Mouse (Mus musculus) forelimb bud, embryonic 11.5 days (tissue): Measurements from ENCODE around the gene Add3.

ENCODE experiments used
- DNase-seq: peaks from one replicate; pipeline ENCODE4 v3.0.0-alpha.2; 2012; ENCODE audit warnings: low read depth, low spot score

Add3 gene

DNA sequence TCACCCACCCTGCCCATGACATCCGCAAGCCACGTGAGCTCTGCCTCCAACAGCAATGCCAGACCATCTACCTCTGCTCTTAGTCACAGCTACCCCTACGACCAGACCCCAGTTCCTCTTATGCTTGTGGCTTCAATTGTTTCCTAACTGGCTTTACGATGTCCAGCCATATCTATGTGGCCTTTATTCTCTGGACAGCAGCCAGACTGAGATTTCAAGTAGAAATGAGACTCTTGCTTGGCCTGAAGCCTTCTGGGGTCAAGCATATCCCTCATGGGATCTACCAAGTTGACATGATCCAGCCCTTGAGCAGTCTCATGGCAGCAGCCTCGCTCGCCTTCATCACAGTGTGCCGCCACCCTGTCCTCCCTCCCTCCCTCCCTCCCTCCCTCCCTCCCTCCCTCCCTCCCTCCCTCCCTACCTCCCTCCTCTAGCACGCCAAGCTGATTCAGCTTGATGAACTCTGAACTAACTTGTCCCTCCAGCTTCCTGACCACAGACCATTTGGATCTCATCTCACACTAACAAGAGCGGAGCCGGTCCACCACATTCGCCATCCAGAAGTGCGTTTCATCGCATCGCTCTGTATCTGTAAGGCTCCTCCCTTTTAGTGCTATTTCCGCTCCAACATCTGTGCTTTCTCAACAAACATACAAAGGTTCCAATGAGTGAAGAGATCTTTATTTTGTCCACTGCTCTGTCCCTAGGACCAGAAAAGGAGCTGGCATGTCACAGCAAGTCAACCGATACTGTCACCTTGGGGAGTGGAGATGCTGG lies 9.7 kb upstream of the Add3 start:
- no peak for DNase-seq

- no peak for DNase-seq
Measured at GRCm38 (mm10) chr19:53132471-53132870, 7.8 kb upstream of the Add3 start.

DNA sequence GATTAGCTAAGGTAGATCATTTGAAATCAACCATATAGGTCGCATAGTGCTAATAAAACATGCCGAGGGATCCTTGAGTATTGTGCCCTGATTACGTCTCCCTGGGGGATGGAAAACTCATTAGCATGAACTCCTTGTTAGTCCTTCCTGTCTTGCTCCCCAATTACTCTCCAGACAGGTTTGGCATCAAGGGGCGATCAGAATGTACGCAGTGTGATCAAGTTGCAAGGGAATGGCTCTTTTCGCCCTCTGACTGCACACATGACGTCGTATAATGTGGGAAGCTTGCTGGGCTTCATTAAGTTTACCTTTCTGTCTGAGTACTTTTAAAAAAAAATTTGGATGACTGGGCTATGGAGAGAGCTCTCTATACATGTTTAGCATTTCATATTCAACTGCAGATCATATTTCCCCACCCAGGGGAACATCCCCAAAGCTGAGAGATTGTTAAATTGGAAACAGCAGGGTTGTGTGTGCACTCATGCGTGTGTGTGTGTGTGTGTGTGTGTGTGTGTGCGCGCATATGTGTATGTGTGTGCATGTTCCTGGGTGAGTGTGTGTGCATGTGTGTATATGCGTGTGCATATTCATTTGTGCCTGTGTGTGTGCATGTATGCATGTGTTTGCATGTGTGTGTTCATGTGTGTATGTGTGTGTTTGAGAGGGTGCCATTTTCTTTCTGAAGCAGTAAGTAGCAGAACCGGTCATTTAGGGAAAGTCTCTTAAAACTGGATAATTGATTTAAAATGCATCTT lies 3.7 kb upstream of the Add3 start:
- no peak for DNase-seq

- DNase-seq, result no peak
Measured at GRCm38 (mm10) chr19:53137116-53137670, 3.0 kb upstream of the Add3 start.

DNA sequence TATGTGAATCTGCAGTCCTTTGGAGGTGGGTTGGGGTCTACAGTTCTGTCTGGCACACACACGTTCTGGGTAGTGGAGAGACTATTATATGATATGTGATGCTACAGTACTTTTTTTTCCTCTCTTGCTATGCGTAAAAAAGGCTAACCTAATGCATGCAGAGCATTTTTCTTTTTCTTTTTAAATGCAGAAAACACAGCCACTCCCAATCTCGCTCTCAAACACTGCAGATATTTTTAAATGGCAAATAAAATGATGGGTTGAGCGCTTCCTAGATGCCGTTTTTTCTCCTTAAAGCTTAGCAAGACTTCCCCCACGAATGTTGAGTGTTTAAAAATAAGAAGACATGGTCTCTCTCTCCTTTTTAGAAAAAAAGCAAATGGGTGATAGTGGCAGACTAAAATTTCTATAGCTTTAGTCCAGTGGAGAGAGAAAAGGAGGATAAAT lies 584 bp downstream of the Add3 start:
- no peak for DNase-seq

GRCm38 (mm10) chr19:53141251-53142072 lies 1.2 kb downstream of the Add3 start:
- no peak for DNase-seq

DNA sequence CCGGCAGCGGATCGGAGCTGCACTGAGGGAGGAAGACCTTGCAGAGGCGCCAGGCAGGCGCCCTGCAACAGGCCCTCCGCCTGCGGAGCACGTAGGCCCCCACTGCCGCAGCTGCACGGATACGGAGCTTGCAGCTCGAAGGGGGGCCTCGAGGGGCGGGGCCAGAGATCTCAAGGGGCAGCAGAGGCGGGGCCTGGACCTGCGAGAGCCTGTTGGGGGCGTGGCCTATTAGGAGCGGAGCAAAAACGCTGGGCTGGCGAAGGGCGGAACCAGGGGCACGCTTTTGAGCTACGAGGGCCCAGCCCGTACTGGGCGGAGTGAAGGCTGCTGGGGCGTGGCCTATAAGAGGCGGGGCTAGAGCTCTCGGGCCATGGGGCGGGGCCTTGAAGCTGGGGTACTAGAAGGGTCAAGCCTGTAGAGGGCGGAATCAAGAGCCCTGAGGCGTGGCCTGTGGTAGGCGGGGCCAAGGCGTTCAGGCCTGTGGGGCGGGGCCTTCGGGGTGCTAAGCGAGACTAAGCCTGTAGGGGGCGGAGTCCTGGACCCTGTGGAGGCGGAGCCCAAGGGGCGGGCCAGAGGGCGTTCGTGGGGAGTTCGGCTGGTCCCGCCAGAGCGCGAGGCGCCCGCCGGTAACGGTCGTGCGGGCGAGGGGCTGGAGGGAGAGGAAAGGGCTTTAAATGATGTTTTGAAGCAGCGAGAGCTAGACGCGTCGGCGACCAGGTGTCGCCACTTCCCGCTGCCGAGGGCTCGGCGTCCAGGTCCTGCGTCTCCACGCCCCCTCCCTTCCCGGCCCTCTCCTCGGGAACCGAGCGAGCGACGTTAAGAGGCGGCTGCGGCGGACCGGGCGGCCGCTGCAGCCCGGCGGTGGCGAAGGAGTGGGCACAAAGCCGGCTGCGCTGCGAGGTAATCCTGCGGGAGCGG lies 2.2 kb downstream of the Add3 start:
- DNase-seq, result peak; percentile 99

- DNase-seq, result peak; percentile 34
Measured at GRCm38 (mm10) chr19:53143108-53143971, 3.1 kb downstream of the Add3 start.

- DNase-seq, result no peak
Measured at GRCm38 (mm10) chr19:53145075-53145474, 4.8 kb downstream of the Add3 start.

DNA sequence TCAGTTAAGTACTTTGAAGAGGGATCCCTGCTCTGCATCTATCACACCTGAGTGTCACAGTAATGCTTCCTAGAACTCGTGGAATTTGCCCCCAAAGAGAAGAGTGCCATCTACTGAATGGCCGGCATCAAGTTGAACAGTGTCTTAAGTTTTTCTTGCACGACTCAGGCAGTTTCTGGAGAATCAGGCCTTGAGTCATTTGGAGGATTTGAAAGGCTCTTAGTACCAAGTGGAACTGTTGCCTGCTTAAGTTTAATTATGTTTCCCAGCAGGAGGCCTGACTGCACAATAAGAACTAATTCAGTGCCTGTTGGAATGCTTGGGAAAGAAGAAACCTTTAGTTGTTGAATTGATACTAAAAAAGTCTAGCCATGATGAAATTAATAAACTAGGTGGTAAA lies 9.1 kb downstream of the Add3 start:
- no peak for DNase-seq

DNA sequence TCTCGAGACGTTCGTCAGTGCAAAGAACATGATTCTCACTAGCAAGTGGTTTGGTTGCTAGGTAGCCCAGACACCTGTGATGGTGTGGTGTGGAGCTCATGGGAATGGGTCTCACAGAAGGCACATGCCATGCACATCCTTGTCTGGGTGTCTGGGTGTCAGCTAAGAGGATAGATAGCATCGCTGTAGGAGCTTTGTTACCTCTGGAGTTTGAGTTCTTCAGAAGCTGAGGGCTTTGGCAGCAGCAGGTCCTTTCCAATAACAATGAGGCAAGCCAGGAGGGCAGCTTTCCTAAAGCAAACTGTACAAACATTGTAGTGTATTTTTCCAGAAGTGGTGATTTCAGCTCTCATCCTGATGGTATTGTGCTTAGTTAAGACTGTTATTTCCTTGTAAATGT lies 12.2 kb downstream of the Add3 start:
- DNase-seq, result no peak

DNA sequence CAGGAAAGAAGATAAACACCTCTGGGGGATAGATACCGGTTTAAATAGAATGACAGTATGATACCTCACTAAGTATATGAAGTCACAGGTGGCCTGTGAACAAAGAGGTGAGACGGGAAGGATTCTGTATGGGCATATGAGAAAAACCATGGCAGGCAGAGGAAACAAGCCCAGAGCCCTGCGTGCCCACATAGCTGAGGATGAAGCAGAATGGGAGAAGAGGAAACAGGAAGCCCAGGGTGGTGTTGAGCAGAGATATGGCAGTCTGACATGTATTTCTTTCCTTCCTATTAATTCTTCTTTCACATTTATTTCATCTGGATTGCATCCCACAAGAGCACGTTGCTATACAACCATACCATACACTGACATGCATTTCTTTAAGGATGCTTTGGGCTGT lies 12.9 kb downstream of the Add3 start:
- no peak for DNase-seq

DNA sequence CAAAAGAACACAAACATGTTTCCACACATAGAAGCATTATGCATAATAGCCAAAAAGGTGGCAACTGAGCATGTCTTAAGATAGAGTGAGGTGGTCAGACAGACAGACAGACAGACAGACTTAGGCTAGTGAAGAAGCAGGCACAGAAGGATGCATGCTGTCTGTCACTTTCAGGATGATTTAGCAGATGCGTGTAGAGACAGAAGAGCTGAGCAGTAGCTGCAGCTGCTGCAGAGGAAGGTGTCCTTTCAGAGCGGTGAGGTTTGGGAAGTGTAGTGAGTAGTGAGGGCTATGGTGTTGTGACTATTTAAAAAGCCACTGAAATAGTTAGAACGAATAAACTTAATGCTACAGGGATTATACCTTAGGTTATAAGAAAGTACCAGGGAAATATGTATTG lies 13.9 kb downstream of the Add3 start:
- DNase-seq, result no peak

- no peak for DNase-seq
Measured at GRCm38 (mm10) chr19:53156361-53156760, 16.1 kb downstream of the Add3 start.

DNA sequence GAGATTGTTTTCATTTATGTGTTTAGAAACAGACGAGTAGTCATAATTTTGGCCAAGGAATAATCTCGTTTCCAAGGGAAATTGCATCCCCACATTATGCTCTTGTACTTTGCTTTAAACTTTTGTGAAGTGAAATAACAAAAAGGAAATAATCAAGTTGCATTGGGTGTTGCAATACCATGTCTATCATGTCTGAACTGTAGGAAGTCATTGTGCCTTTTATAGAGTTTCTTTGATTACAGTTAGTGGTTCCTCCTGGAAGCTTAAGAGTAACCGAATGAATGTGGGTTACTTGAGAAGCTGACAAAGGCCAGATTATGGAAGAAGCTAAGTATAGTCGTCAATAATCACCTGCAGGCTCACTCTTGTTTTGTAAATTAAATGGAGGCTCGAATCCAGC lies 16.9 kb downstream of the Add3 start:
- DNase-seq, result no peak

DNA sequence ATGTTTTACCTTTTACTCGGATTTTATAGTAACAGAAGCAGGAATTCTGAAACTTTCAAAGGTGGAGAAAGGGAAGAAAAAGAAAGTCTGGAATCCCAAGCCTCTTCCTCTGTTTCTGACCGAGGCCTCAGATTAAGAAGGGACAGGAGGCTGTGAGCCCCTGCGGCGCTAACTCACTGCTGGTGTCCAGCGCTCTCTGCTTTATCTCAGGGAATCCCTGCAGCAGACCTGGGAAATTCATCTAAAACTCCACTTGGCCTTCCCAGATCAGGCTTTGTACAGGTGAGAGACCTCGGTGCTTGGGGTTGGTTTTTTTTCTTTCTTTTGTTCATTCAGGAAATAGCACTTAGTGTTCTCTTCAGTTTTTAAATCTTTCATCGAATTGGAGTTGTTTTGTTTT lies 19.1 kb downstream of the Add3 start:
- DNase-seq, result no peak

- no peak for DNase-seq
Measured at GRCm38 (mm10) chr19:53162927-53163326, 22.7 kb downstream of the Add3 start.

- DNase-seq, result no peak
Measured at GRCm38 (mm10) chr19:53164645-53165044, 24.4 kb downstream of the Add3 start.

DNA sequence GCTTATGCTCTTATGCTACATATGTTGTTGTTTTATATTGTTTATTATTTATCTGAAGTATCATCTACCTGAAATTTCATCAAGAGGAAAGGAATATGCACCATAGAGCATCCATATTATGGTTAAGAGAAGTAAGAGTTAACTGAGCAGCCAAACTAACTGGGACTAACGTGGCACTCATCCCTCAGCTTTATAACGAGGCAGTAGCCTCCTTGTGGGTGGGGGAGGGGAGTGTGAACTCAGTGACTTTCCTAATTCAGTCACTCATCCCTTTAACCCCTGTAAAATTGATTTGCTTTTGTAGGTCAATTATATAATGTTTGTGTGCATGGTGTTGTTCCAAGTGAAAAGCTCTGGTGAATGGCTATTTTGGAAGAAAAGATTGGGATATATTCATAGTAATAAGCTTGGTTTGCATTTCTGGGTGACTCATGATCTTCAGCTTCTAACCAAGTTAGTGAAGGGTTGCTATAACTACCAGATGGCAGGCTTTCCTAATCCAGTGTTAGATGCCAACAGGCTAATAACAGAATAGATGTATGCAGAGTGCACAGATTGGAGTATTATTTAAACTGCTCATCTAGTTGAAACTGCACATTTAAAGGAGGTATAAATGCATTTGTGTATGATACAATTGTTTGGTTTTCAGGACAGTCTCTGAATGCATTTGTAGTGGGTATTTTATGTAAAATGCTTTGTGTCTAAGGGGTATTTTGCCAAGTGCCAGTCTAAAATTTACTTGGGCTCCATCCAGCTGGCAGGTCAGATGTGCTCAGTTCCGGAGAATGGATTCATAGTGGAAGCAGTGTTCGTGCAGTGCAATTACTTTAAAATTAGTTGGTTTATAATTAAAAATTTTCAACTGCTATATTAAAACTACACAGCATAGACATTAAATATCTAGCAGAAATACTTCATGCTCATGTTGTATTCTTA lies 25.3 kb downstream of the Add3 start:
- DNase-seq, result no peak
